Mouse (Mus musculus): ENCODE data around the gene Pcp4l1. TPM values are rescaled to one million over a fixed set of nuclear protein-coding genes. Genes with fewer than 3 reads are reported as not detected.

The Pcp4l1 gene
- total RNA-seq, 2 experiments from 2014 or later = 9.0 to 11.3 TPM

DNA sequence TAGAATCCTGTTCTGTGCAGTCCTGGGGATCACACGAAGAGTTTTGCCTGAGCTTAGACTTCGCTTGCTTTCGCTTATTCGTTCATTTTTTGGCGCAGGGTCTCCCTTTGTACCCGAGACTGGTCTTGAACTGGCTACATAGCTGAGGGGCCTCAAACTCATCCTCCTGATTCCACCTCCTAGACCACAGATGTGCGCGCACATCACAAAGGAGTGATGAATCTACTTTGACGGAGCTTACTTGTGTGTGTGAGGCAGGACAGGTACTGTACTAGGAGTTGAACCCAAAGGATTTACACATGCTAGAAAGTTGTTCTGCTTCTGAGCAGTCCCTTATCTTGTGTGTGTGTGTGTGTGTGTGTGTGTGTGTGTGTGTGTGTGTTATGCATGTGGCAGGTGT, 5.2 kb downstream of the Pcp4l1 start:
- intact Hi-C loops (cut with DNase I) = no loop called here
- DNase-seq = no peak

- no peak for DNase-seq
- intact Hi-C loops (cut with DNase I) = no loop called here
Observed at GRCm38 (mm10) chr1:171189476-171190114, 6.5 kb downstream of the Pcp4l1 start.

DNA sequence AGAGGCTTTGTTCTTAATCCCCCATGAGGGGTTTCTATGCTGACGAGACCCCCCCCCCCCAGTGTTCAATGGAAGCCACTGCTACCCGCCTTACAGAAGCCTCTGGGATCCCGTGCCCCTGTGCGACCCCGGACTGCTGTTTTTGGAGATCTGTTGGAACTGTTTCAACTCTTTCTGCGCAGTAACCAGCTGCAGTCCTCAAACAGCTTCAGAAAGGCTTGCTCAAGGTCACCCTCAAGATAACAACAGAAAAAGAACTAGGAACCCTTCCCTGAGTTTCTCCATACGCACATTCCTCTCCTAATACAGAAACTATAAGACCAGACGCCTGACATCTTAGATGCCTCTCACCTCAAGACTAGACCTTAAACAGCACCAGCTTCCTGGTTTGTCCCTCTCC, 7.0 kb downstream of the Pcp4l1 start:
- intact Hi-C loops (cut with DNase I) = no loop called here
- no peak for DNase-seq

DNA sequence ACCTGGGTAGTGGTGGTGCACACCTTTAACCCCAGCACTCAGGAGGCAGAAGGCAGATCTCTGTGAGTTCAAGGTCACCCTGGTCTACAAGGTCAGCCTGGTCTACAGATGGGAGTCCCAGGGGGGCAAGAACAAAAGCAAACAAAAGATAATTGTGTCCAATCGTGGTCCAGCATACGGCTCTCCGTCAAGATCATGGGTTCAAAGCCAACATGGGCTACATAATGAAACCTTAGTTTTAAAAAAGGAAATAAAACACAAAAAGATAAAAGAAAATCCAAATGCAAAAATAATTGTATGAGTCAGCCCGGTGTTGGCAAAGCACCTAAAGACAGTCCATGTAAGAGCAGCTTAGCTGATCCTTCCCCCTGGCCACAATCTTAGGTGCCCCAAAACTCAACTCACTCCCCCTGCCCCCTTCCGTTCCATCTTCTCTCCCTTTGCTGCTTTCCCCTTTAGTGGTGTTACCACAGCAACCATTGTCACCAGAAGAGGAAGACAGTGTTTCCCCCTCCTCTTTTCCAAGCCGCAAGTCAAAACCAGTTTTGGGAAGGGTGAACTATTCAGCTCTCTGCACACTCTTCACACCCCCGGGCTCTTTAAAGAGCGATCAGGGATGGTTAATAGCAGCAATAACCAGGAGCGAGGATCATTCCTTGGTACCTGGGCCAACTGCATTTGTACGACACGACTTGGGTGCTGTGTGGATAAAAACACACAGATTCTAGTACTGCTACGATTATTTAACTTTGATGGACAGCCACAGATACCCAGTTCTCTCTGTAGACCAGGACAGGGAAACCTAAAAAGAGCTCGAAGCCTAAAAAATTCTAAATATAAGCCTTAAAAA, 8.0 kb downstream of the Pcp4l1 start:
- intact Hi-C loops (cut with DNase I) = no loop called here
- DNase-seq = no peak

DNA sequence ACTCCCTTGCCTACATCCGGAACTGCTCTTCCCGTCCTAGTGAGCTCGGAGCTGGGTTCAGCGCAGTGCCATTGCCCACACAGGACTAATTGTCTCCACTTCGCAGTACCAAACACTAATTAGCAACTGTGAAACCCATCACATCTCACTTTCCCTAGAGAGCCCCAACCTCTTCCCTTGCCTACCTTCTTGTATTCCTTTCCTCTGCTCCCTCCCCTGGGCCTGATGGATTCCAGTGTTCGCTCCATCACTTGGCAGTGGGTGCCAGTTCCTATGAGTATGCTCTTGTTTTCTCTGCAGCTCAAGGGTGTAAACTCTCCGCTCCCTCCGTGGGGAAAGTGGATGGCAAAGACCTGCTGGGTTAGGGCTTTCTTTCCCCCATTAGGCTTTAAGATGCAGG, 10.4 kb downstream of the Pcp4l1 start:
- DNase-seq = no peak
- intact Hi-C loops (cut with DNase I) = no loop called here

DNA sequence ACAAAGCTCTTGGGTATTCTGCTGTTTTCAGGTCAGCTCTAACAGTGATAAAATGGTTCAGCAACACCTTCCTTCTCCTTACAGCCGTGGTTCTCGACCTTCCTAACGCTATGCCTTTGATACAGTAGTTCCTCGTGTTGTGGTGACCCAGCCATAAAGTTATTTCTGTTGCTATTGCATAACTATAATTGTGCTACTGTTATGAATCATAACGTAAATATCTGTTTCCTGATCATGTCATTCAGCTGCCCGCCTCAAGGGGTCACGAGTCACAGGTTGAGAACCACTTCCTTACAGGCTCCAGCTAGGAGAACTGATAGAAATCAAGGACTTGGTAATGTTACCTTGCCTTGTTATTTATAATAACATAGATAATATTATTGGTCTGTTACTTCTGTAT, 11.8 kb downstream of the Pcp4l1 start:
- intact Hi-C loops (cut with DNase I) = no loop called here
- DNase-seq = no peak

- no peak for DNase-seq
Observed at GRCm38 (mm10) chr1:171183620-171184019, 12.4 kb downstream of the Pcp4l1 start.

DNA sequence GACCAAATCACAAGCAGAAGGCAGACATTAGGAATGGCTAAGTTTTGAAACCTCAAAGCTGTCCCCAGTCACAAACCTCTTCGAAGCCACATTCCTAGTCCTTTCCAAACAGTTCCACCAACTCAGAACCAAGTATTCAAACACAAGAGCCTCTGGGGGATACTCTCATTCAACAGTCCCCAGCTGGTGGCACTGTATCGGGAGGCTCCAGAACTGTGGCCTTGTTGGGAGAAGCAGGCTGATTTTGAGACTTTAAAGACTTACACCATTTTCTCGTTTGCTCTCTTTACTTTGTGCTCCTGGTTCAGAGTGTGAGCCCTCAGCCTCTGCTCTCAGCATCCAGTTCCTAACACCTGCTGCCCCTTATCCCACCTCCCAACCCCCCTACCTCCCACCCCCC, 13.0 kb downstream of the Pcp4l1 start:
- intact Hi-C loops (cut with DNase I) = no loop called here
- DNase-seq = no peak

More at GRCm38 (mm10) chr1:171183620-171184019, 12.4 kb downstream of the Pcp4l1 start:
- intact Hi-C loops (cut with DNase I) = no loop called here

DNA sequence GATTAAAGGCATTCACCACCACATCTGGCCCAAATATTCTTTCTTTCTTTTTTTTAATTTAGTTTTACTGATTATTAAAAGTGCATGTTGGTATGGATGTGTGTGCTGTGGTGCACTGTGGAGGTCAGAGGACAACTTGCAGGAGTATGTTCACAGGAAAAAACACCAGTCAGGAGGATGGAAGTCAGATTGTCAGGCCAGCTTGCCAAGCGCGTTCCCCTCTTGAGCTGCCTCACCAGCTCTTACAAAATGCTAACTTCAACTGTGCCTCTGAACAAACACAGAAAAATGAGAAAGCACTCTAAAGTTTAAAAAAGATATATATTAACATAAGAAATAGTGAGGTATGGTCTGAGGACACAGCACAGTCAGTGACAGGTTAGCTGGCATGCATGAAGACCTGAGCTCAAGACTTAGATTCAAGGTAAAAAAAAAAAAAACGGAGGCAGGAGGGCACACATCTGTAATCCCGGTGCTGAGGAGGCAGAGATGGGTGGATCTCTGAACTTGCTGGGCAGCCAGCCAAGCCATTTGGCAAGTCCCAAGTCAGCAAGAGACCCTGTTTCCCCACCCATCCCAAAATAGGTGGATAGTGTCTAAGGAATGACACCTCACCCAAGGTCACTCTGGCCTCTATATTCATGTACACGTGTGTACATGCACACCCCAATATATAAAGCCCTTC, 16.4 kb downstream of the Pcp4l1 start:
- intact Hi-C loops (cut with DNase I) = no loop called here
- no peak for DNase-seq

- DNase-seq = no peak
- intact Hi-C loops (cut with DNase I) = no loop called here
Observed at GRCm38 (mm10) chr1:171172779-171173178, 23.3 kb downstream of the Pcp4l1 start.

GRCm38 (mm10) chr1:171171138-171171537, 24.9 kb downstream of the Pcp4l1 start:
- DNase-seq = no peak
- intact Hi-C loops (cut with DNase I) = no loop called here

- intact Hi-C loops (cut with DNase I) = loop anchor here (10.0 kb wide), 1 partner anchor 45 kb away; the partner anchor contains the start of gene Nr1i3
Observed at GRCm38 (mm10) chr1:171169913-171170312, 26.2 kb downstream of the Pcp4l1 start.

GRCm38 (mm10) chr1:171168906-171169305, 27.2 kb downstream of the Pcp4l1 start:
- DNase-seq = no peak
- intact Hi-C loops (cut with DNase I) = loop anchor here (10.0 kb wide), 1 partner anchor 46 kb away; the partner anchor contains the start of gene Nr1i3

More at GRCm38 (mm10) chr1:171169913-171170312, 26.2 kb downstream of the Pcp4l1 start:
- DNase-seq = no peak

- DNase-seq = no peak
- intact Hi-C loops (cut with DNase I) = loop anchor here (10.0 kb wide), 1 partner anchor 49 kb away; the partner anchor contains the start of gene Nr1i3
Observed at GRCm38 (mm10) chr1:171165629-171166345, 30.3 kb downstream of the Pcp4l1 start.

GRCm38 (mm10) chr1:171164258-171164657, 31.8 kb downstream of the Pcp4l1 start:
- intact Hi-C loops (cut with DNase I) = loop anchor here (10.0 kb wide), 1 partner anchor 51 kb away; the partner anchor contains the start of gene Nr1i3

DNA sequence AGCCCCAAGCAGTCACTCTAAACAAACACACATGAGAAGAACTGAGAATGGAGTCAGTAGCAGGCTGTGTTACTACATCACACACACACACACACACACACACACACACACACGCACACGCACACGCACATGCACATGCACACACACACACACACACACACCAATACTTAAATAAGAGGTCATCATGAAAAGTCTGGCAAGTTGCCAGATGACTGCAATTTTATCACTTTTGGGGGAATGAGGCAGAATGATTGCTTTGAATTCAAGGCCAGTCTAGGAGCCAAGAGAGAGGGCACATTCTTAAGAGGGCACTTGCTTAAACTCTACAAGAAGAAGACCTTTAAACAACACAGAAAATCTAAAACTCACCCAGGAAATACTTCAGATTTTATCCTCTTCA, 33.5 kb downstream of the Pcp4l1 start:
- intact Hi-C loops (cut with DNase I) = loop anchor here (10.0 kb wide), 1 partner anchor 52 kb away; the partner anchor contains the start of gene Nr1i3
- no peak for DNase-seq

More at GRCm38 (mm10) chr1:171164258-171164657, 31.8 kb downstream of the Pcp4l1 start:
- no peak for DNase-seq

DNA sequence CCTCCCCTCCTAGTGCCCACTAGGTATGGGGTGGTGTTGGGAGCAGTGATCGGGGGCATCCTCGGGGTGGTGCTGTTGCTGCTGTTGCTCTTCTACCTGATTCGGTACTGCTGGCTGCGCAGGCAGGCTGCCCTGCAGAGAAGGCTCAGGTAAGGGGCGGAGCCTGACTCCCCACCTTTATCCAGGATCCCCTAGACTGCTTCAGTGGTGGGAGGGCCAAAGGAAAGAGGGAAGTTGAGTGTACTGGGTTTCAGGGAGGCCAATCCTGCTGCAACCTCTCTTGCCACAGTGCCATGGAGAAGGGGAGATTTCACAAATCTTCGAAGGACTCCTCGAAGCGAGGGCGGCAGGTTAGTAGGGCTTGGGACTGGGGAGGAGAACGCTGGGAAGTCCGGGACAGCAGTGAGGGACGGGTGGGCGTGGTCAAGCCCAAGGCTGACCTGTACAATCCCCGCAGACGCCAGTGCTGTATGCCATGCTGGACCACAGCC, 36.5 kb downstream of the Pcp4l1 start:
- intact Hi-C loops (cut with DNase I) = no loop called here
- DNase-seq = no peak

DNA sequence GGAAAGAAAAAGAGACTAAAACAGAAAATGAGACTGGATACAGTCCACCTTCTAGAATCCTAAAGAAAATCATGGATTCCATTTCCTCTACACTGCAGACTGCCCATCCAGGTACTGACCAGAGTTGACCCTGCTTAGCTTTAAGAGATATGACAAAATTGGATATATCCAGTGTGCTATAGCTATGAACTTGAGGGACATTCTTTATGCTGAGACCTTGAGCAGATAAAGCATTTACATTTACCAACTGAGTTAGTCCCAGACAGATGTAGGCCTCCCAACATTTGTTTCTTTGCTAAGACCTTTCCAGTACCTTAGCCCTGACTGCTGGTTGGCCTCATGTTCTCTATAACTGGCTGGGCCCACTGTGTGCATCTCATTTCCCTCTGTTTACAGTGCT, 38.1 kb downstream of the Pcp4l1 start:
- intact Hi-C loops (cut with DNase I) = no loop called here
- DNase-seq = no peak

- no peak for DNase-seq
- intact Hi-C loops (cut with DNase I) = no loop called here
Observed at GRCm38 (mm10) chr1:171156644-171157043, 39.4 kb downstream of the Pcp4l1 start.

GRCm38 (mm10) chr1:171151966-171152365, 44.1 kb downstream of the Pcp4l1 start:
- intact Hi-C loops (cut with DNase I) = no loop called here

More at GRCm38 (mm10) chr1:171151966-171152365, 44.1 kb downstream of the Pcp4l1 start:
- DNase-seq = no peak

All from left cerebral cortex, postnatal 4 days (tissue).